Mouse (Mus musculus) liver, embryonic 15.5 days (tissue): Measurements from ENCODE around the gene Il17rb. TPM values are rescaled to one million over a fixed set of nuclear protein-coding genes. Genes with fewer than 3 reads are reported as not detected.

ENCODE experiments used
- ATAC-seq: fragments of 200-750 bp; cut with Nextera tagmentation; 2 replicates; pipeline ENCODE4 v1.8.0; 2017; ENCODE audit warnings: moderate number of reproducible peaks, mild to moderate bottlenecking, moderate library complexity; ENCODE audit not compliant: insufficient read depth
- H3K27ac ChIP-seq: fragments of 300-500 bp; sonication (generic); replicated peaks from 2 replicates; pipeline ENCODE4 v1.5.1; 2015; ENCODE audit warnings: mild to moderate bottlenecking, inconsistent platforms
- H3K27me3 ChIP-seq: fragments of 300-500 bp; sonication (generic); 2 replicates; pipeline ENCODE4 v1.6.1; 2015; ENCODE audit warnings: mild to moderate bottlenecking, inconsistent platforms
- H3K36me3 ChIP-seq: fragments of 300-500 bp; sonication (generic); replicated peaks from 2 replicates; pipeline ENCODE4 v1.6.1; 2015; ENCODE audit warnings: moderate library complexity, mild to moderate bottlenecking, inconsistent platforms
- H3K4me1 ChIP-seq: fragments of 300-500 bp; sonication (generic); replicated peaks from 2 replicates; pipeline ENCODE4 v1.6.1; 2015; ENCODE audit warnings: inconsistent platforms
- H3K4me2 ChIP-seq: fragments of 300-500 bp; sonication (generic); 2 replicates; pipeline ENCODE4 v1.6.1; 2015; ENCODE audit warnings: moderate library complexity, mild to moderate bottlenecking, inconsistent platforms
- H3K4me3 ChIP-seq: fragments of 300-500 bp; sonication (generic); replicated peaks from 2 replicates; pipeline ENCODE4 v1.5.1; 2015; ENCODE audit warnings: mild to moderate bottlenecking, inconsistent platforms
- H3K9ac ChIP-seq: fragments of 300-500 bp; sonication (generic); 2 replicates; pipeline ENCODE4 v1.6.1; 2015; ENCODE audit warnings: moderate library complexity, mild to moderate bottlenecking, inconsistent platforms
- H3K9me3 ChIP-seq: fragments of 300-500 bp; sonication (generic); replicated peaks from 2 replicates; pipeline ENCODE4 v1.6.1; 2016; ENCODE audit warnings: inconsistent platforms
- WGBS: fragments of 180-500 bp; shearing (Covaris S2); methylation state at CpG from one replicate; pipeline ENCODE4 v1.1.7; 2015; ENCODE audit warnings: mixed read lengths; ENCODE audit not compliant: insufficient replicate concordance; 5-methylcytosine and 5-hydroxymethylcytosine counted together
- polyA plus RNA-seq: library from polyadenylated mRNA; unstranded; fragments of >200 nt; fragmentation: Nextera tagmentation; extraction: Ambion mirVana; gene quantifications from 2 replicates; pipeline ENCODE4 v1.2.1, GENCODE M21; 2015

Gene Il17rb
- polyA plus RNA-seq, 1 experiment from 2014 or later = 2.4 TPM

GRCm38 (mm10) chr14:30015008-30015407 lies 6.3 kb upstream of the Il17rb start:
- no peaks in the 10 kb centered on the region for H3K9me3 ChIP-seq
- H3K4me2 ChIP-seq = no peak overlapping the region
- peaks cover 8% of the 10 kb centered on the region; the same call in 1 of the 2 replicates for H3K27me3 ChIP-seq
- 52% methylated on average over 1 of the region's 1 CpGs for WGBS
- no peak for ATAC-seq
- H3K27ac ChIP-seq = no peak overlapping the region
- H3K4me3 ChIP-seq = no peak overlapping the region
- no peaks in the 10 kb centered on the region for H3K36me3 ChIP-seq
- H3K9ac ChIP-seq = no peak overlapping the region
- 0 out of 2 replicates have a peak, but pooled peaks cover 5% of the 10 kb centered on the region for H3K4me1 ChIP-seq

- Histone ChIP-seq H3K4me1 (0 out of 2 replicates have a peak, but pooled peaks cover 5% of the 10 kb centered on the region), H3K4me2 (no peak overlapping the region), H3K9ac (no peak overlapping the region), H3K9me3 (no peaks in the 10 kb centered on the region), H3K27ac (no peak overlapping the region), H3K27me3 (peaks cover 13% of the 10 kb centered on the region), H3K4me3 (no peak overlapping the region), H3K36me3 (no peaks in the 10 kb centered on the region)
- ATAC-seq = no peak
- 38% methylated on average over 10 of the region's 10 CpGs for WGBS
Observed at GRCm38 (mm10) chr14:30014487-30014886, 5.8 kb upstream of the Il17rb start.

GRCm38 (mm10) chr14:30011886-30012560 lies 3.3 kb upstream of the Il17rb start:
- no peak overlapping the region for H3K4me3 ChIP-seq
- peaks cover 34% of the 10 kb centered on the region for H3K27me3 ChIP-seq
- no peak overlapping the region for H3K9ac ChIP-seq
- H3K36me3 ChIP-seq = no peaks in the 10 kb centered on the region
- no peak overlapping the region for H3K4me2 ChIP-seq
- H3K27ac ChIP-seq = no peak overlapping the region
- 59% methylated on average over 10 of the region's 10 CpGs for WGBS
- 0 out of 2 replicates have a peak, but pooled peaks cover 5% of the 10 kb centered on the region for H3K4me1 ChIP-seq
- H3K9me3 ChIP-seq = no peaks in the 10 kb centered on the region
- ATAC-seq = no peak

- Histone ChIP-seq H3K27me3 (peaks cover 34% of the 10 kb centered on the region), H3K4me1 (0 out of 2 replicates have a peak, but pooled peaks cover 5% of the 10 kb centered on the region), H3K9ac (no peak overlapping the region; the same call in 1 of the 2 replicates), H3K27ac (peak overlapping the region; percentile 59; the same call in 1 of the 2 replicates), H3K4me3 (peak overlapping the region; percentile 49; the same call in 1 of the 2 replicates), H3K4me2 (peak overlapping the region; percentile 23), H3K9me3 (no peaks in the 10 kb centered on the region), H3K36me3 (no peaks in the 10 kb centered on the region)
- 57% methylated on average over 10 of the region's 10 CpGs for WGBS
- peak; percentile 43 for ATAC-seq
Observed at GRCm38 (mm10) chr14:30009864-30010560, 1.3 kb upstream of the Il17rb start.

GRCm38 (mm10) chr14:29999475-29999811 lies 9.3 kb downstream of the Il17rb start:
- Histone ChIP-seq H3K27me3 (no peaks in the 10 kb centered on the region; the same call in 1 of the 2 replicates), H3K9me3 (no peaks in the 10 kb centered on the region), H3K36me3 (peaks cover 14% of the 10 kb centered on the region), H3K9ac (no peak overlapping the region), H3K4me2 (no peak overlapping the region), H3K4me1 (peaks cover 27% of the 10 kb centered on the region), H3K4me3 (no peak overlapping the region), H3K27ac (peak overlapping the region; percentile 53; the same call in 1 of the 2 replicates)
- ATAC-seq = no peak
- 54% methylated on average over 3 of the region's 3 CpGs for WGBS

DNA sequence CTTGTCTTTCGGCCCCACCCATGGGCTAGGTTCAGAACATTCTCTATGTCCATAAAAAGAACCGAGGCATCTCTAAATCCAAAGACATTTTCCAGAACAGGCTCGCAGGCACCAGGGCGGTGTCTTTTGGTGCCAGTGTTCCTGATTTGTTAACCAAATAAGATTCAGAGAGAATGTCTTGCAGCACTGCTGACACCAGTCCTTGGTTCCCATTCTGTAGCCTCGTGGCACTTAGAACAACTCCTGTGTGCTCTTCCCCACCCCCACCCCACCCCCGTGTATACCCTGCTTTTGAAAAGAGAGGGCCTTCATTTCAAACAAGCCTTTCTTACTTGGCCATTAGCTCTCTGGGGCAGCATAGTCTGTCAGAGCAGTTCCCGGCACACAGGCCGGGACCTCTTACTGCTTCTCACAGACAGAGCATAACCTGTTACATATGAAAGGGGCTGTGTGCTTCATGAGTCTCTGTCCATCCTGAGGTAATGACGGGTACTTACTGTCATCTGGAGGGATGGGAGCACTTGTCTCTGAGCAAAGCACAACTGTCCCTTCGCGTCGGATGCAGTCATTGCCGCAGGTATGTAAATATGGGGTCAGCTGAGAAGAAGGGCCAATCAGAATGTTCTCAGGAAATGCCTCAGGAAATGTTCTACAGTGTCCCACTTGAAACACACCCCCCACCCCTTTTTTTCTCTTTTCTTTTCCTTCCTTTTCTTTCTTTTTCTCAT lies 9.8 kb downstream of the Il17rb start:
- WGBS = 66% methylated on average over 13 of the region's 13 CpGs
- H3K27ac ChIP-seq = no peak overlapping the region
- H3K27me3 ChIP-seq = no peaks in the 10 kb centered on the region; the same call in 1 of the 2 replicates
- H3K9me3 ChIP-seq = no peaks in the 10 kb centered on the region
- no peak for ATAC-seq
- no peak overlapping the region for H3K9ac ChIP-seq
- H3K4me2 ChIP-seq = no peak overlapping the region
- H3K4me3 ChIP-seq = no peak overlapping the region
- H3K4me1 ChIP-seq = peaks cover 27% of the 10 kb centered on the region
- H3K36me3 ChIP-seq = peaks cover 19% of the 10 kb centered on the region

DNA sequence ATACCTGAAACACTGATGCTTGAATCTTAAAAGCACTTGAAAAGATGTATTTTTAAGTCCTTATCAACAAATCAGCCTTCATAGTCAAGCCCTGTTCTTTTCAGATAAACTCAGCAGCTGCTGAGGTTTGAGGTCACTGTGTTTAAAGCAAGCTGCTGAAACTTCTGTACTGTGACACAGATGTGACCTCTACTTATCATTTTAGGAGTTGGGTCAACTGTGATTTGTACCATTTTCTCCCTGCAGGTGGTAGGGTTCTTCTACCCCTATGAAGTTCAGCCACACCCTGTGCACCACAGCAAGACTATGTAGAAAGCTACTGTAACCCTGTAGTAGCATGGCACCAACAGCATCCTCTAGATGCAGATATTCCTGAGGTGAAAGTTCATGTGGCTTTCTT lies 11.4 kb downstream of the Il17rb start:
- Histone ChIP-seq H3K4me2 (no peak overlapping the region), H3K9me3 (no peaks in the 10 kb centered on the region), H3K4me3 (no peak overlapping the region), H3K4me1 (peaks cover 27% of the 10 kb centered on the region), H3K27ac (peak overlapping the region; percentile 65; the same call in 1 of the 2 replicates), H3K9ac (no peak overlapping the region), H3K27me3 (no peaks in the 10 kb centered on the region), H3K36me3 (peaks cover 34% of the 10 kb centered on the region)
- no peak for ATAC-seq

DNA sequence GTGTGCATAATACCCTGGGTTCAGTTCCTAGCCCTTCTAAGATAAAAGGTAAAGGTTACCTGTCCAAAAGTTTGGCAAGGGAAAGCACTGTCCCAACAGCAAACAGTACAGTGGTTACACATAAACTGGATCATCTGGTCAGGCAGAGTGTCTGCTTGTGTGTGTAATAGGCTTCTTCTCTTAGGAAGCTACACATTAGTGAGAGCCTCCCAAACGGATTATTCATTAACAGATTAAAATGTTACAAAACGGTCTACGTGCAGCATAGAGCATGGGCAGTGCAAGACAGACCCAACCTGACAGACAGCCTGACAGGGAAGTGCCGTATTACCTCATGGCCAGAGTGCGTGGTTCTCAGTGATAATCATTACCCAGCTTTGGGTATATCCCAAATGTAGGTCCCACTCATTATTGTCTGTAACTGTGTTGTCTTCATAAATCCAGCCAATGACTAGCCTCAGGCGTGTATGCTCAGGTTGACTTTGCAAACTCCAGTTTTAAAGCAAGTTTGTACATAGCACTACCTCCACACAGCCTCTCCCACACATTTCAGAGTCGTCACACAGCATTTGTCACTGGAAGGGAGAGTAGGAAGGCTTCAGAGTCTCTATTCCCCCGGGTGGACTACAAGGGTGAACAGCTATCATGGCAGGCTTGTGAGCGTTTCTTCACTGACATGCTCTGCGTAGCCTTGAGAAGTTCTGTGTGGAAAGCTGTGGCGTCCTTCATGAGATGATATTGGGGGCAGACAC lies 12.5 kb downstream of the Il17rb start:
- ATAC-seq = peak; percentile 86
- Histone ChIP-seq H3K9ac (no peak overlapping the region), H3K4me1 (peaks cover 27% of the 10 kb centered on the region), H3K4me2 (no peak overlapping the region), H3K9me3 (no peaks in the 10 kb centered on the region), H3K27me3 (no peaks in the 10 kb centered on the region), H3K36me3 (peaks cover 45% of the 10 kb centered on the region), H3K27ac (peak overlapping the region; percentile 73), H3K4me3 (no peak overlapping the region)
- 71% methylated on average over 11 of the region's 11 CpGs for WGBS

- ATAC-seq = no peak
- H3K27ac ChIP-seq = peak overlapping the region; percentile 73
- no peaks in the 10 kb centered on the region for H3K27me3 ChIP-seq
- H3K9me3 ChIP-seq = no peaks in the 10 kb centered on the region
- peaks cover 57% of the 10 kb centered on the region for H3K36me3 ChIP-seq
- H3K9ac ChIP-seq = no peak overlapping the region
- H3K4me3 ChIP-seq = no peak overlapping the region
- H3K4me2 ChIP-seq = no peak overlapping the region
- 72% methylated on average over 4 of the region's 4 CpGs for WGBS
- H3K4me1 ChIP-seq = peaks cover 23% of the 10 kb centered on the region
Observed at GRCm38 (mm10) chr14:29994976-29995375, 13.7 kb downstream of the Il17rb start.

DNA sequence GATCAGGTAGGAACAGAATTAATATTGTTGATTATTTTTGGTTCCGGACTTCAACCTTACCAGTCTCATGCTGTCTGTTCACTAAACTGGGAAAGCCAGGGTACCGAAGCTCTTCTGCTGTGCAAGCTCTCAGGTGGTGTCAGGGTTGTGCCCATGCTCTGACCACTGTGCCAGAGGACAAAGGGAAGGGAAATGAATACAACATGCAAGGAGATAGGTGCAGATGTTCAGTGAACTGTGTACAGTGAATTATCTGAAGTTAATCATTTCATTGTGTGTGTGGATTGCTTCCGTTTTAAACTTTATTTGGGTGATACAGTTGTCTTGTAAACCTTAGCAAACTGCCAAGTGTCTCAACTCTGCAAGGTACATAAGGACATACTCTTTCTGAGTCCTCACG lies 20.4 kb downstream of the Il17rb start:
- H3K4me1 ChIP-seq = no peaks in the 10 kb centered on the region
- no peaks in the 10 kb centered on the region for H3K9me3 ChIP-seq
- no peak for ATAC-seq
- no peaks in the 10 kb centered on the region for H3K27me3 ChIP-seq
- H3K27ac ChIP-seq = no peak overlapping the region
- H3K4me3 ChIP-seq = no peak overlapping the region
- H3K4me2 ChIP-seq = no peak overlapping the region
- H3K9ac ChIP-seq = no peak overlapping the region
- 77% methylated on average over 4 of the region's 4 CpGs for WGBS
- H3K36me3 ChIP-seq = peaks cover 99% of the 10 kb centered on the region
